Mouse (Mus musculus) hindlimb bud, embryonic 11.5 days (tissue): ENCODE measurements at regions not wholly inside any gene's neighbourhood (a gene's known extent, or its start where the extent isn't known, plus 50 kb on each side); places are given as distances from the start of the nearest gene placed in this dataset.
"Not testable (repeated sequence)": the region's sequence is repeated elsewhere in the genome, so short reads cannot be mapped to it uniquely, and the experiment has no call there.

Experiments used
- DNase-seq: peaks from one replicate; pipeline ENCODE4 v3.0.0-alpha.2; 2012; ENCODE audit warnings: low read depth, low spot score; ENCODE audit errors: extremely low spot score

- DNase-seq = no peak
Observed at GRCm38 (mm10) chr3:120533901-120534300, 637.6 kb downstream of the Rwdd3 start.

- no peak for DNase-seq
Observed at GRCm38 (mm10) chr3:120531880-120532580, 639.5 kb downstream of the Rwdd3 start.

GRCm38 (mm10) chr3:120511651-120512050 is 659.8 kb downstream of the Rwdd3 start:
- DNase-seq = no peak

- no peak for DNase-seq
Observed at GRCm38 (mm10) chr3:120498937-120499336, 672.6 kb downstream of the Rwdd3 start.

GRCm38 (mm10) chr3:120477934-120478333 is 693.6 kb downstream of the Rwdd3 start:
- no peak for DNase-seq

- DNase-seq = no peak
Observed at GRCm38 (mm10) chr3:120477232-120477631, 693.0 kb upstream of the Ptbp2 start.

GRCm38 (mm10) chr3:120473645-120474038 is 689.4 kb upstream of the Ptbp2 start:
- no peak for DNase-seq

- no peak for DNase-seq
Observed at GRCm38 (mm10) chr3:120472687-120473644, 688.7 kb upstream of the Ptbp2 start.

- DNase-seq = no peak
Observed at GRCm38 (mm10) chr3:120471878-120472444, 687.7 kb upstream of the Ptbp2 start.

- DNase-seq = no peak
Observed at GRCm38 (mm10) chr3:120468887-120469286, 684.6 kb upstream of the Ptbp2 start.

- no peak for DNase-seq
Observed at GRCm38 (mm10) chr3:120460717-120461116, 676.5 kb upstream of the Ptbp2 start.

- DNase-seq = no peak
Observed at GRCm38 (mm10) chr3:120457912-120458311, 673.6 kb upstream of the Ptbp2 start.

- no peak for DNase-seq
Observed at GRCm38 (mm10) chr3:120441127-120441526, 656.9 kb upstream of the Ptbp2 start.

- no peak for DNase-seq
Observed at GRCm38 (mm10) chr3:120430285-120430684, 646.0 kb upstream of the Ptbp2 start.

GRCm38 (mm10) chr3:120416634-120417033 is 632.4 kb upstream of the Ptbp2 start:
- DNase-seq = no peak

GRCm38 (mm10) chr3:120375688-120376289 is 591.5 kb upstream of the Ptbp2 start:
- no peak for DNase-seq

GRCm38 (mm10) chr3:120342747-120343377 is 558.6 kb upstream of the Ptbp2 start:
- DNase-seq = no peak

- no peak for DNase-seq
Observed at GRCm38 (mm10) chr3:120341882-120342281, 557.6 kb upstream of the Ptbp2 start.

GRCm38 (mm10) chr3:120335843-120336585 is 551.7 kb upstream of the Ptbp2 start:
- DNase-seq = no peak

GRCm38 (mm10) chr3:120307042-120307441 is 522.8 kb upstream of the Ptbp2 start:
- not testable (repeated sequence) for DNase-seq
